Mouse (Mus musculus) midbrain, embryonic 11.5 days (tissue): ENCODE results near the gene Frmpd3. TPM values are rescaled to one million over a fixed set of nuclear protein-coding genes. Genes with fewer than 3 reads are reported as not detected.

Source experiments
- ATAC-seq: fragments of 200-750 bp; cut with Nextera tagmentation; 2 replicates; pipeline ENCODE4 v1.8.0; 2017; ENCODE audit warnings: moderate TSS enrichment, moderate library complexity; ENCODE audit not compliant: low FRiP score
- DNase-seq: peaks from one replicate; pipeline ENCODE4 v3.0.0; 2015; ENCODE audit warnings: low spot score; ENCODE audit errors: missing footprints
- H3K27ac ChIP-seq: fragments of 300-500 bp; sonication (generic); 2 replicates; pipeline ENCODE4 v1.5.1; 2014; ENCODE audit warnings: low read depth, low read length
- H3K27me3 ChIP-seq: fragments of 300-500 bp; sonication (generic); 2 replicates; pipeline ENCODE4 v1.6.1; 2014; ENCODE audit warnings: mild to moderate bottlenecking, low read length, moderate library complexity, mixed read lengths; ENCODE audit not compliant: control insufficient read depth, insufficient read depth
- H3K36me3 ChIP-seq: fragments of 300-500 bp; sonication (generic); 2 replicates; pipeline ENCODE4 v1.6.1; 2014; ENCODE audit warnings: mild to moderate bottlenecking, low read length, moderate library complexity, mixed read lengths; ENCODE audit not compliant: control insufficient read depth, insufficient read depth
- H3K4me1 ChIP-seq: fragments of 300-500 bp; sonication (generic); 2 replicates; pipeline ENCODE4 v1.6.1; 2014; ENCODE audit warnings: low read length; ENCODE audit not compliant: control insufficient read depth, insufficient read depth
- H3K4me2 ChIP-seq: fragments of 300-500 bp; sonication (generic); 2 replicates; pipeline ENCODE4 v1.6.1; 2014; ENCODE audit warnings: mild to moderate bottlenecking, moderate library complexity
- H3K4me3 ChIP-seq: fragments of 300-500 bp; sonication (generic); 2 replicates; pipeline ENCODE4 v1.5.1; 2014; ENCODE audit warnings: low read depth, low read length
- H3K9ac ChIP-seq: fragments of 300-500 bp; sonication (generic); 2 replicates; pipeline ENCODE4 v1.6.1; 2014; ENCODE audit warnings: low read length
- H3K9me3 ChIP-seq: fragments of 300-500 bp; sonication (generic); 2 replicates; pipeline ENCODE4 v1.6.1; 2016; ENCODE audit warnings: low read length; ENCODE audit not compliant: control insufficient read depth
- WGBS: fragments of 180-500 bp; shearing (Covaris S2); extraction: QIAGEN DNeasy Blood & Tissue Kit; methylation state at CpG from one replicate; pipeline ENCODE4 v1.1.7; 2014; 5-methylcytosine and 5-hydroxymethylcytosine counted together
- polyA plus RNA-seq: library from polyadenylated mRNA; unstranded; fragments of >200 nt; fragmentation: Nextera tagmentation; extraction: Ambion mirVana; gene quantifications from 2 replicates; pipeline ENCODE4 v1.2.1, GENCODE M21; 2014

The Frmpd3 gene
- polyA plus RNA-seq, 1 experiment from 2014 or later, result 1.7 TPM

DNA sequence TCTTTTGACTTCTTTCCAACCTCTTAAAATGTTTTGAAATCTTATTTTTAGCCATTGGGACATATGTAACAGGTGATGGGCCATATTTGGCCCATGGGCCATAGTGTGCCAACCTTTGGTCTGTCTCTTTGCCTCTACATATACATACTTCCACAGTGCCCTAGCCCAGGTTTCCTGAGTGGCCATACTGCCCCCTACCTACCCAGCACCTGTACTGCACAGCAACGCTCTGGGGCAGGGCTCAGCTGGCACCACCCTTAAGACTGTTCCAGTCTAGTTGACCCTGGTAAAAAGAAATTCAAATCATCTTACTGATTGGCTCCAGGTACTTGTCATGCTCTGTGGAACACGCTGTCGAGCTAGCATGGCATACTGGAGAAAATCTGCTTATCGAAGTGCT, 60.8 kb downstream of the Frmpd3 start:
- WGBS, result 66% methylated on average over 4 of the region's 4 CpGs
- no peak overlapping the region for H3K4me3 ChIP-seq
- no peak overlapping the region for H3K4me2 ChIP-seq
- no peaks in the 10 kb centered on the region for H3K36me3 ChIP-seq
- H3K27me3 ChIP-seq, result peaks cover 17% of the 10 kb centered on the region
- H3K4me1 ChIP-seq, result no peaks in the 10 kb centered on the region
- H3K27ac ChIP-seq, result no peak overlapping the region
- DNase-seq, result no peak
- ATAC-seq, result no peak
- H3K9me3 ChIP-seq, result no peaks in the 10 kb centered on the region
- no peak overlapping the region for H3K9ac ChIP-seq

DNA sequence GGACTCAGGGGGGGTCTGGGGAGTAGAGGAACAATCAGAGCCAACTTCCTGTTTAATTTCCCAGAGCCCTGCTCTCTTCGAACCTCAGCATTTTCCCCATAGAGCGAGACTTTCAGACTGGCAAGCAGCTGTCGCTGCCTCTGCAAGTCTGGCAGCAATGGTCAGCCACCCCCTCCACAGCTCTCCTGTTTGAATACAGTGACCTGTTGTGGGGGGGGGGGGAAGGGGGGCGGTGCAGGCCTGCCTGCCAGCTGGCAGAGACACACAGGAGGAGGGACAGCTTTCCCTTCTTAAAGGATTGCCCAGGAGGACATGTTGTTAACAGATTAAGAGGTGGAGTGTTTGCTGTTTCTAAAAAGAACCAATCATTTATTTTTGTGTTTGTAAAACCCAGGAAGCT, 64.0 kb downstream of the Frmpd3 start:
- H3K36me3 ChIP-seq, result no peaks in the 10 kb centered on the region
- no peaks in the 10 kb centered on the region for H3K9me3 ChIP-seq
- H3K27ac ChIP-seq, result no peak overlapping the region
- no peak overlapping the region for H3K9ac ChIP-seq
- ATAC-seq, result no peak
- 60% methylated on average over 3 of the region's 4 CpGs for WGBS
- H3K4me1 ChIP-seq, result no peaks in the 10 kb centered on the region
- DNase-seq, result no peak
- no peak overlapping the region for H3K4me3 ChIP-seq
- peaks cover 8% of the 10 kb centered on the region for H3K27me3 ChIP-seq
- no peak overlapping the region for H3K4me2 ChIP-seq

DNA sequence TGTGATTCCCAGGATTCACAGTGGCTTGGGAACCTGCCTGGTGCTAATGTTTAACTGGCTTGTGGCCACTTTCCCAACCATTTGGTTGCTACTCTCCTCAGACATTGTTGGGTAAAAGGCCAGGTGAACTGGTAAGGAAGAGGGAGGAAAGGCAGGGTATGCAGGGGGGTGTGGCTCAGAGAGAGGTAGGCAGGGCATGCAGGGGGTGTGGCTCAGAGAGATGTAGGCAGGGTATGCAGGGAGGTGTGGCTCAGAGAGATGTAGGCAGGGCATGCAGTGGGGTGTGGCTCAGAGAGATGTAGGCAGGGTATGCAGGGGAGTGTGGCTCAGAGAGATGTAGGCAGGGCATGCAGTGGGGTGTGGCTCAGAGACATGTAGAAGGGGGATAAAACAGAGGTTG, 64.4 kb downstream of the Frmpd3 start:
- H3K27ac ChIP-seq, result no peak overlapping the region
- no peak overlapping the region for H3K4me3 ChIP-seq
- no peaks in the 10 kb centered on the region for H3K4me1 ChIP-seq
- peaks cover 8% of the 10 kb centered on the region for H3K27me3 ChIP-seq
- no peak overlapping the region for H3K4me2 ChIP-seq
- H3K9me3 ChIP-seq, result no peaks in the 10 kb centered on the region
- H3K9ac ChIP-seq, result no peak overlapping the region
- ATAC-seq (no peak), DNase-seq (no peak)
- no peaks in the 10 kb centered on the region for H3K36me3 ChIP-seq

DNA sequence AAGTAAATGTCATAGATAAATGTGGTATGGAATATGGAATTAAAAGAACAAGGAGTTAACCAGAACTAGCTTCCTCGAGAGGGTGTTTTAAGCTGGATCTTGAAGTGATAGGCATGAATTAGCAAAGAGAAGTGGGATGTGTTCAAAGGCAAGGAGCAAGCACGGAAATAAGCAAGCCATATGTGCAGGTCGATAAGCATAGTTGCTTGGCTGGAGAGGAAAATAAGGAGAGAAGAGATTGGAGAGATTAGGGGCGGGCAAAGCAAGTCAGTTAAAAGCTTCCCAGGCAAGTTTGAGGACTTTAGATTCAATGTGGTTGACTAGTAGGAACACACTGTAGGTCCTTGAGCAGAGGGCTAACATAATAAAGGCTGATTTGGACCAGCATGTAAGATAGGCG, 65.5 kb downstream of the Frmpd3 start:
- Histone ChIP-seq H3K27ac (no peak overlapping the region), H3K9ac (no peak overlapping the region), H3K4me1 (no peaks in the 10 kb centered on the region), H3K36me3 (no peaks in the 10 kb centered on the region), H3K27me3 (peaks cover 8% of the 10 kb centered on the region), H3K4me3 (no peak overlapping the region), H3K9me3 (no peaks in the 10 kb centered on the region), H3K4me2 (no peak overlapping the region)
- WGBS, result 83% methylated on average over 5 of the region's 5 CpGs
- DNase-seq (no peak), ATAC-seq (no peak)

DNA sequence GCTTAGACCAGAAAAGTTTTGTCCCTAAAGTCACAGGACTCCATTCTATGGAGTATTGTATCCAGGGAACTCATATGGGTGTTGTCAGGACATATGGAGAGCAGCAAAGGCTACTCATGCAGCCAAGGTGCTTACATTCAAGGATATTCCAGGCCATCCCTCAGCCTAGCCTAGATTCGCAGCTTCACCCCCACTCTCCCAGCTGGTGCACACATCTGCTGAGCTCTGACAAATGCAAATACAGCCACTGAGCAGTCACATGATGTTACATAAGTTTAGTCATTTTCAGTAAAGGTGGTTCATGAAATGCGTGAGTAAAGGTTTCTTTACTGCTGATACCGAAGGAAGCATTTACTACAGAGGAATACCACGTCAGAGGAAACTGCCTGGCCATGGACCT, 76.4 kb downstream of the Frmpd3 start:
- ATAC-seq (no peak), DNase-seq (no peak)
- no peaks in the 10 kb centered on the region for H3K36me3 ChIP-seq
- no peaks in the 10 kb centered on the region for H3K9me3 ChIP-seq
- whole genome bisulfite sequencing, result 89% methylated on average over 4 of the region's 4 CpGs
- no peak overlapping the region for H3K4me2 ChIP-seq
- H3K4me1 ChIP-seq, result no peaks in the 10 kb centered on the region
- H3K9ac ChIP-seq, result no peak overlapping the region
- H3K4me3 ChIP-seq, result no peak overlapping the region
- H3K27ac ChIP-seq, result no peak overlapping the region
- H3K27me3 ChIP-seq, result peaks cover 7% of the 10 kb centered on the region

DNA sequence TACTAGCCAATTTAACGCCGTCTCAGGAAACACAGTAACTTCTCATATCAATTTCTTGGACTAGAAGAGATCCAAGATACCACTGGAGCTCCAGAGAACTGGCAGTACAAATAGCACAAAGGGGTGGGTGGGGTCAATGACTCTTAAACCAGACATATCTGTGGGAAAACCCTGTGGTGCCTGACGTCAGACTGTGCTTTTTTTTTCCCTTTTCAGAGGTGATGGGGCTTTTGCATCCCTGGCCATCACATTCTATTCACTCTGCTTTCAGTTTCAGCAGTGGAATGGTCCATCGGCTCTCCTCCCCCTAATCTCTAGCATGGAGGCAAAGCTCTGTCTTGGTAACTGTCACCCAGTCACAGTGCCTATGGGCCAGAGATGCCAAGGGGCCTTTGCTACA, 85.1 kb downstream of the Frmpd3 start:
- ATAC-seq, result no peak

DNA sequence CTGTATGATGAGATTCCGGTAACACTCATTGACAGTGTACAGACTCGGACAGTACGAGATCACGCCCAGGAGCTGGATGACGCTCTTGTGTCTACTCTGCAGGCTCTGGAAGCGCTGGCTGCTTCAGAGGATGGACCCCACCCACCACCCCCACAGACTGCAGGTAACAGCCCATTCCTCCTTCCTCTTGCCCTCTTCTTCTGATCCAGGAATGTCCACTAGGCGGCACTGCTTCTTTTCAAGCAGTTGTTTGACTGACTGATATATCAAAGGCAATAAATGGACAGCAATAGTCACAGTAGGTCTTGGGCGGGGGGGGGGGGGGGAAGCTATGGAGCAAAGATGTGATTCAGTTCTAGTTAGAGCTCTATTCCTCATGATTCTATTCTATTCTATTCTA, 86.2 kb downstream of the Frmpd3 start:
- Histone ChIP-seq H3K4me2 (no peak overlapping the region), H3K9ac (no peak overlapping the region), H3K4me3 (no peak overlapping the region), H3K9me3 (no peaks in the 10 kb centered on the region), H3K36me3 (no peaks in the 10 kb centered on the region), H3K4me1 (no peaks in the 10 kb centered on the region), H3K27ac (no peak overlapping the region), H3K27me3 (no peaks in the 10 kb centered on the region; the same call in 1 of the 2 replicates)
- no peak for ATAC-seq
- 73% methylated on average over 8 of the region's 8 CpGs for WGBS
- no peak for DNase-seq

More for the DNA sequence above, 85.1 kb downstream of the Frmpd3 start:
- no peaks in the 10 kb centered on the region for H3K9me3 ChIP-seq
- no peaks in the 10 kb centered on the region for H3K4me1 ChIP-seq
- no peak overlapping the region for H3K27ac ChIP-seq
- no peak for DNase-seq
- 69% methylated on average over 4 of the region's 4 CpGs for WGBS
- no peak overlapping the region for H3K4me2 ChIP-seq
- H3K9ac ChIP-seq, result no peak overlapping the region
- H3K27me3 ChIP-seq, result no peaks in the 10 kb centered on the region; the same call in 1 of the 2 replicates
- no peak overlapping the region for H3K4me3 ChIP-seq
- H3K36me3 ChIP-seq, result no peaks in the 10 kb centered on the region

DNA sequence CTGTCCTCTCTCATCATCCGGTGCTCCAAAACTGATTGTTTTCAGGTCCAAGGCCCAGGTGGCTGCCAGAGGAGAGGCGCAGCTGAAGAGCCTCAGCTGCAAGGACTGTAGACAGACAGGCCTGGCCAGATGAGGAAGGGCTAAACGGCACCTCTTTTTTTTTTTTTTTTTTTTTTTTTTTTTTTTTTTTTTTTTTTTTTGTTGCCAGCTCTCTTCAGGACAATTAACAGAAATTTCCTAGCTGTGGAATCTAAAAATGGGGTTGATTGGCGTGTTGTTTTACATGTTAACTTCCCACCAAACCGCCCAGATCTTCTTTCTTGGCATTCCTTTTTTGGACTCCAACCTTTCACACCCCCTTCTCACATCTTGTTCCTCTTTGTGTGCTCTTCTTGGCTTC, 87.9 kb downstream of the Frmpd3 start:
- no peak for ATAC-seq
- Histone ChIP-seq H3K36me3 (no peaks in the 10 kb centered on the region), H3K27me3 (no peaks in the 10 kb centered on the region; the same call in 1 of the 2 replicates), H3K9me3 (no peaks in the 10 kb centered on the region), H3K4me1 (no peaks in the 10 kb centered on the region), H3K27ac (no peak overlapping the region), H3K4me2 (no peak overlapping the region), H3K4me3 (no peak overlapping the region), H3K9ac (no peak overlapping the region)
- no peak for DNase-seq
- 91% methylated on average over 5 of the region's 5 CpGs for WGBS

DNA sequence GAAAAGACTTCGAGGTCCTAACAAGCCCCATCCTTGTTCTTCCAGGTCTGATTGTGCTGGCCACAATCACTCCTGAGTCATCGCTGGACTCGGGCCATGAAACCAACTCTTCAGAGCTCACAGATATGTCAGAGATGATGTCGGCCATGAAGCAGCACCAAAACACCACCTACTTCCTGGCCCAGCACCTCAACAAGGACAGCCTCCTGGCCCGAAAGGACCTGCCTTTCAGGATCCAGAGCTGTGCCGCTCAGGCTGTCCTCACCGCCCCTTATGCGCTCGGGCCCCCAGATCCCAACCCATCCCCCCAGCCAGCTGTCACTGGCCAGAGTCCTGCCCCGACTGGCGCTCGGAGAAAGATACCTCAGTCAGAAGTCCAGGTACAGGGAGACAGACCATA, 88.4 kb downstream of the Frmpd3 start:
- no peak for ATAC-seq
- WGBS, result 89% methylated on average over 12 of the region's 12 CpGs
- Histone ChIP-seq H3K27me3 (no peaks in the 10 kb centered on the region; the same call in 1 of the 2 replicates), H3K4me3 (no peak overlapping the region), H3K27ac (no peak overlapping the region), H3K9ac (no peak overlapping the region), H3K4me1 (no peaks in the 10 kb centered on the region), H3K9me3 (no peaks in the 10 kb centered on the region), H3K36me3 (no peaks in the 10 kb centered on the region), H3K4me2 (no peak overlapping the region)
- DNase-seq, result no peak

DNA sequence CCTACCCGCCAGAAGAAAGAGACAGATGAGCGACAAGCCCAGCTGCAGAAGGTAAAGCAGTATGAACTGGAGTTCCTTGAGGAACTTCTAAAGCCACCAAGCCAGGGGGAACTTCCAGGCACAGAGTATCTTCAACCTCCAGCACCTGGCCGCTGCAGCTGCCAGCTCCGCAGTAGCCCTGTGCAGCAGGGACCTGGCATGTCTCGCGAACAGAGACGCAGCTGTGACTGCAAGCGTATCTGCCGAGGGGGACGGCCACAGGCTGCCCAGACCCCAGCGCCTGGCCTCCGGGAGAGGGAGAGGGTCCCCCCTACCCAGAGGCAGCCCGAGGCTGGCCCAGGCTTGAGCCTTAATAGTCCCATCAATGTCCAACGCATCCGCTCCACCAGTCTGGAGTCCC, 89.9 kb downstream of the Frmpd3 start:
- H3K4me2 ChIP-seq, result no peak overlapping the region
- H3K36me3 ChIP-seq, result no peaks in the 10 kb centered on the region
- no peak overlapping the region for H3K4me3 ChIP-seq
- 88% methylated on average over 15 of the region's 15 CpGs for WGBS
- no peaks in the 10 kb centered on the region; the same call in 1 of the 2 replicates for H3K27me3 ChIP-seq
- no peaks in the 10 kb centered on the region for H3K4me1 ChIP-seq
- no peak overlapping the region for H3K9ac ChIP-seq
- no peak for ATAC-seq
- no peak for DNase-seq
- no peaks in the 10 kb centered on the region for H3K9me3 ChIP-seq
- H3K27ac ChIP-seq, result no peak overlapping the region
